Mouse (Mus musculus): ENCODE results near the gene Nol10.

- TF ChIP-seq CTCF (IDR thresholded peaks at IDR 0.05) (no peak), EP300 (IDR thresholded peaks at IDR 0.05; ENCODE audit: insufficient read depth, low read depth, low read length) (no peak), POLR2A (IDR thresholded peaks at IDR 0.05; ENCODE audit: insufficient read depth, low read depth, low read length) (no peak)
Measured at GRCm38 (mm10) chr12:17478196-17478595, 129.9 kb downstream of the Nol10 start.
